In the genomic region with DNA sequence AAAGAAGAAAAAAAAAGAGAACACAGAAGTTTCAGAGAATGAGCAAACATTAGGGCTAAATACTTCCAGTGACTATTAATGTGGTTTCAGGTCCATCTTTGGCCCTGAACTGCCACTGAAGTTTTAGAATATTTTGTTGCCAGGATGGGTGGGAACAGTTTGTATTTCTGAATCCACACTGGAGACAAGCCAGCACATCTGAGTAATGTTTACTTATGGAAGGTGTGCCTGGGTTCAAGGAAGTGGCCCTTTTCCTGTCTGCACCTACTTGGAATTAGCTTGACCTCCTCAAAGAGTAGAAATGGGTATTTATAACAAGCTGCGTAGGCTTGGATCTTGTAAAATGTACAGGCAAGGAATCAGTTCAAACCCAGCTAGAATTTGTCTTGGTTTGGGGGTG, we compare ENCODE assay signal across 18 mouse cellular contexts. TPM values are rescaled to one million over a fixed set of nuclear protein-coding genes. Genes with fewer than 3 reads are reported as not detected.
DNase-seq lines count a peak whose midpoint lies in the region; ATAC-seq and TF ChIP-seq lines count a peak whose summit lies in the region.
"Had no signal": no experiment of that assay in that cellular context is flagged by ENCODE, and none has a peak within 500 bp of the region (broad histone marks: within the 10 kb centered on the region; RNA-seq: fewer than 3 reads in every experiment).

No protein-coding gene starts in this region.

- TF ChIP-seq CTCF in gastrocnemius, adult 2 months (IDR thresholded peaks at IDR 0.05) = no peak
- TF ChIP-seq CTCF in kidney, adult 2 months (conservative IDR thresholded peaks at IDR 0.05; ENCODE audit: insufficient read depth, insufficient read length, low read depth, low read length) = no peak

- 75% methylated on average over 1 of the region's 1 CpGs for WGBS in kidney, adult 2 months
- 85% methylated on average over 1 of the region's 1 CpGs for WGBS in forebrain, embryonic 11.5 days

- TF ChIP-seq POLR2A in kidney, adult 2 months (IDR thresholded peaks at IDR 0.05; ENCODE audit: low read depth, low read length) = no peak

- peak overlapping the region; percentile 78 for H3K4me3 ChIP-seq in gastrocnemius, adult 2 months
- H3K4me3 ChIP-seq in kidney, adult 2 months (ENCODE audit: insufficient read depth, low read depth, low read length) = no peak overlapping the region
- no peak overlapping the region for H3K4me3 ChIP-seq in forebrain, embryonic 11.5 days (ENCODE audit: low read depth, low read length)
- H3K4me3 ChIP-seq: hindbrain, embryonic 12.5 days; intestine, embryonic 15.5 days; limb, embryonic 12.5 days; liver, embryonic 13.5 days; midbrain, embryonic 13.5 days; stomach, embryonic 15.5 days had no signal

- intact Hi-C loops in gastrocnemius, adult 2 months (cut with DNase I) = no loop called here

- H3K4me2 ChIP-seq in forebrain, embryonic 11.5 days (ENCODE audit: low read depth, low read length, severe bottlenecking) = no peak overlapping the region
- H3K4me2 ChIP-seq: hindbrain, embryonic 12.5 days; intestine, embryonic 15.5 days; limb, embryonic 12.5 days; midbrain, embryonic 13.5 days had no signal

- no peaks in the 10 kb centered on the region; the same call in none of the 2 replicates for H3K4me1 ChIP-seq in kidney, adult 2 months (ENCODE audit: control insufficient read depth, insufficient read depth, low read length)
- 0 out of 2 replicates have a peak, but pooled peaks cover 1% of the 10 kb centered on the region for H3K4me1 ChIP-seq in forebrain, embryonic 11.5 days (replicated peaks; ENCODE audit: control insufficient read depth, insufficient read depth, low read length)
- H3K4me1 ChIP-seq: stomach, embryonic 15.5 days had no signal

- no peak for DNase-seq in gastrocnemius, adult 2 months
- DNase-seq in gastrocnemius, postnatal 25 days = no peak
- DNase-seq in kidney, adult 2 months = peak; percentile 81
- DNase-seq in kidney, adult 18-20 months = no peak
- peak; percentile 63 for DNase-seq in kidney, postnatal 14 days
- DNase-seq in lung, postnatal 10 days = peak; percentile 69
- no peak for DNase-seq in forebrain, embryonic 11.5 days (ENCODE audit: low spot score)
- no peak for DNase-seq in retina, postnatal 1 day
- DNase-seq: adrenal gland, postnatal 10 days; cerebellum, adult 18-20 months; forebrain, postnatal 0 days; liver, embryonic 13.5 days; thymus, adult 2 months had no signal

- H3K9ac ChIP-seq in forebrain, embryonic 11.5 days (ENCODE audit: low read length) = no peak overlapping the region
- H3K9ac ChIP-seq: forebrain, postnatal 0 days; hindbrain, embryonic 12.5 days; intestine, embryonic 15.5 days; limb, embryonic 12.5 days; liver, embryonic 13.5 days; midbrain, embryonic 13.5 days; stomach, embryonic 15.5 days had no signal

- peaks cover 3% of the 10 kb centered on the region; the same call in 1 of the 2 replicates for H3K27me3 ChIP-seq in kidney, adult 2 months (replicated peaks; ENCODE audit: control insufficient read depth, insufficient read depth, low read length)
- H3K27me3 ChIP-seq in forebrain, embryonic 11.5 days (ENCODE audit: control insufficient read depth, insufficient read depth, low read length) = no peaks in the 10 kb centered on the region
- H3K27me3 ChIP-seq: intestine, embryonic 15.5 days; stomach, embryonic 15.5 days had no signal

- H3K9me3 ChIP-seq in forebrain, embryonic 11.5 days (ENCODE audit: control insufficient read depth, low read length) = no peaks in the 10 kb centered on the region
- H3K9me3 ChIP-seq: hindbrain, embryonic 12.5 days; intestine, embryonic 15.5 days; limb, embryonic 12.5 days; liver, embryonic 13.5 days; midbrain, embryonic 13.5 days; stomach, embryonic 15.5 days had no signal

- ATAC-seq in forebrain, embryonic 11.5 days (replicated peaks; ENCODE audit: low FRiP score) = no peak
- ATAC-seq: forebrain, postnatal 0 days; intestine, embryonic 15.5 days; midbrain, embryonic 13.5 days had no signal

- H3K27ac ChIP-seq in gastrocnemius, adult 2 months = peak overlapping the region; percentile 90
- no peak overlapping the region for H3K27ac ChIP-seq in kidney, adult 2 months (ENCODE audit: insufficient read depth, low read depth, low read length)
- H3K27ac ChIP-seq in forebrain, embryonic 11.5 days (ENCODE audit: low read depth, low read length) = no peak overlapping the region
- H3K27ac ChIP-seq: hindbrain, embryonic 12.5 days; intestine, embryonic 15.5 days; limb, embryonic 12.5 days; liver, embryonic 13.5 days; midbrain, embryonic 13.5 days; stomach, embryonic 15.5 days had no signal

- no peaks in the 10 kb centered on the region for H3K36me3 ChIP-seq in kidney, adult 2 months (ENCODE audit: control insufficient read depth, insufficient read depth, low read length)
- H3K36me3 ChIP-seq in forebrain, embryonic 11.5 days (ENCODE audit: control insufficient read depth, insufficient read depth, low read length) = no peaks in the 10 kb centered on the region
- H3K36me3 ChIP-seq: hindbrain, embryonic 12.5 days; intestine, embryonic 15.5 days; limb, embryonic 12.5 days; liver, embryonic 13.5 days; midbrain, embryonic 13.5 days; stomach, embryonic 15.5 days had no signal

RNA-seq across cellular contexts. Expression of a gene that starts 2.6 kb away (rescaled TPM):
- 10 to 100 TPM; 11.9 to 22.3 TPM for total RNA-seq in gastrocnemius, adult 2 months (2021)
- 10 to 100 TPM; 20.2 to 20.5 TPM for total RNA-seq in gastrocnemius, postnatal 25 days (2021)
- polyA plus RNA-seq in kidney, adult 2 months (2012; rRNA removed) = 12.1 and 14.5 TPM in 2 replicates
- polyA plus RNA-seq in forebrain, embryonic 11.5 days (2014; fragmentation: Nextera tagmentation; extraction: Ambion mirVana) = 35.7 and 42.3 TPM in 2 replicates

Comparison
In these comparisons a context has a peak if more than half of its experiments do, and no peak if none do; other contexts are left out.
1. DNase-seq: peak in kidney, adult 2 months (single experiment), kidney, postnatal 14 days (single experiment) and lung, postnatal 10 days (single experiment); none in gastrocnemius, adult 2 months (single experiment), gastrocnemius, postnatal 25 days (single experiment), kidney, adult 18-20 months (single experiment), forebrain, embryonic 11.5 days (single experiment) and retina, postnatal 1 day (single experiment).